Mouse (Mus musculus): Measurements from ENCODE around the gene Hist2h3c1.
"Not testable (repeated sequence)": the region's sequence is repeated elsewhere in the genome, so short reads cannot be mapped to it uniquely, and the experiment has no call there.

Hist2h3c1 gene

GRCm38 (mm10) chr3:96231758-96232120, 14.7 kb upstream of the Hist2h3c1 start:
- in situ Hi-C loops (cut with MboI; ENCODE audit: unreplicated experiment in 2 of 2): no loop called here

GRCm38 (mm10) chr3:96234914-96235313, 11.6 kb upstream of the Hist2h3c1 start:
- in situ Hi-C loops (cut with MboI; ENCODE audit: unreplicated experiment in 2 of 2): no loop called here

DNA sequence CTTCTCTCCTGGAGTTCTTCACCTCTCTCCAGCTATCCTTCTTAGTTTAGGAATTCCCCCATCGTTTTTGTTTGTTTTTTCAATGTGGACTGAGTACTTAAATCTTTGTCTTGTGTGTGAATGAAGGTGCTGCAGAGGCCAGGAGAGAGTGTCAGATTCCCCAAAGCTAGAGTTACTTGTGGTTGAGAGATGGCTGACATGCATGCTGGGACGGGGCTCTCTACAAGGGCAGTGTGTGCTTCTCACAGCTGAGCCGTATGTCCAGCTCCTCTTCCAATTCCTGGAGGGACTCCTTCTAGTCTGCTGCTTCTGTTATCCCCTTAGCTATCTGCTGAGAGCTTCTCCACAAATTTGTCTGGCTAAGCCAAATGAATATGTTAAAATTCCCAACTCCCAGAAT, 10.6 kb upstream of the Hist2h3c1 start:
- in situ Hi-C loops (cut with MboI; ENCODE audit: unreplicated experiment in 2 of 2): no loop called here

DNA sequence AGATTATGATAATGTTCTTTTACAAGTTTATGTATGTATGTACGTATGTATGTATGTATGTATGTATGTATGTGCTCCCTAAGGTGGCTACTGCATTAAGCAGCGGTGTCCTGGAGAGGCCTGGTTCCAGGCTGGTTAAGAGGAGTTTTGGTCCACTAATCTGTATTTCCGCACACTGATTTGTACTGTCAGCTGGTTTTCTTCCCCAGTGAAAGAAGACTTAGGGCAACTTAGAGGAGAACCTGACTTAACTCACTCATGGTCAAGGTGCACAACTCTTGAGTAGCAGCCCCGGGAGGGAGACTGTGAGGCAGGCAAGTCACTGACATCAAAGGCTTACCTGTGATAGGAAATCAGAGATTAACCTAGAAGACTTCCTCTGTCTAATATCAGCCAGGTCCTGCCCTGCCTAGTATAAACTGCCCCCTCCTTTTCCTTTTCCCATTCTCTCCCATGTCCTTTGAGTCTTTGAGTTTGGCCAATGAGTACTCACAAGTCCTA, 9.6 kb upstream of the Hist2h3c1 start:
- in situ Hi-C loops (cut with MboI; ENCODE audit: unreplicated experiment in 2 of 2): no loop called here

DNA sequence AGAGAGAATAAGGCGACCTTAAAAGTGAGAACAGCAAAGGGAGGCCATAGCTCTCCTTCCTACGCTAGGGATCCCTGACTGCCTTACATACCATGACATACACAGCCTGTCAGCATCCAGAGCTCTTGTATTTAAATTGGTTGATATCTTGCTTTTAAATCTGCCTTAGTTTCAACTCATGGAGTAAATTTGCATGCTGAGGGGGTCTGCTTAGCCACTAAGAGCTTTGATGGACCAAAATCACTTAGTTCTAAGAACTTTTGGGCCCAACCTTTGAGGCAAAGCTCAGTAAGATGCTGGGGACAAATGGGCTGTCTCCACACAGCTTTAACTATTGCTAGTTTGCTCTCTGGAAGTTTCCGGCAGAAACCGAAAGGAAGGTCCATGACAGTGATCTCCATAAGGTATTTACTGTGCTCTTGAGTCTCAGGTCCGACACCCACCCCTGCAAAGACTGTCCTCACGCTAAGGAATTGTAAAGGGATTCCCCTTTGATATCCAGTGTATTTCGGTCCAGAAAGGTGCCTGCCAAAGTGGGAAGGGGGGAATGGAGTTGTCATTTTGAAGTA, 9.1 kb upstream of the Hist2h3c1 start:
- in situ Hi-C loops (cut with MboI; ENCODE audit: unreplicated experiment in 2 of 2): no loop called here

GRCm38 (mm10) chr3:96237904-96238511, 8.5 kb upstream of the Hist2h3c1 start:
- in situ Hi-C loops (cut with MboI; ENCODE audit: unreplicated experiment in 2 of 2): no loop called here

GRCm38 (mm10) chr3:96238954-96239793, 7.3 kb upstream of the Hist2h3c1 start, which contains the start of gene Hist2h3c2:
Gene Hist2h3c2 (minus strand): TSS chr3:96239127.
- in situ Hi-C loops (cut with MboI; ENCODE audit: unreplicated experiment in 2 of 2): not testable (repeated sequence)

DNA sequence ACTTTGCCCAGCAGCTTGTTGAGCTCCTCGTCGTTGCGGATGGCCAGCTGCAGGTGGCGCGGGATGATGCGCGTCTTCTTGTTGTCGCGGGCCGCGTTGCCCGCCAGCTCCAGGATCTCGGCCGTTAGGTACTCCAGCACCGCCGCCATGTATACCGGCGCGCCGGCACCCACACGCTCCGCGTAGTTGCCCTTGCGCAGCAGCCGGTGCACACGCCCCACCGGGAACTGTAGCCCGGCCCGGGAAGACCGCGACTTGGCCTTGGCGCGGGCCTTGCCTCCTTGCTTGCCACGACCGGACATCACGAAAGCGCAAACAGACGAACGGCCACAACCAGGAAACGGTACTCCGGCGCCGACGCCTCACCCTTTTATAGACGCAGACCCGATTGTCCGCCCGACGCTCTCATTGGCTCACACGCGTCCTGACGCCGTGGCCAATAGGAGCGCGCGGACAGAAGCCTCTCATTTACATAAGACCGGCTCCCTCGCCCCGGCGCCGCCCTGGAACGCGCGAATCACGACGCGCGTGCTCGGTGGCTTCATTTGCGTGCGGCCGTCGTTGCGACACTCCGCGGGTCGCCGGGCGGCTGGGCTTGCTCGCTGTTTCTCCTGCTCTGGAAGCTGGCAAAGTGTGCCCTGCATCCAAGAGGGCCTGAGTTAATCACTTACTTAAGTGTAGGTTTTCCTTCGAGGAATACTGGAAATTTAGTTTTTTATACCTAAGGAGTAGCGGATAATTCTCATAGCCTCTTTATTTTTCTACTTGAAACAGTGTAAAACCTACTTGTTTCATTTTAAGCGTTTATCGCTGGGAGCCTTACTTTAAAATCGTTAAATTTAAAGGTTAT, 6.3 kb upstream of the Hist2h3c1 start, which contains the start of gene Hist2h2aa2:
Hist2h2aa2 (minus strand) TSS at position 328 of the 850 bp plus-strand sequence.
- in situ Hi-C loops (cut with MboI; ENCODE audit: unreplicated experiment in 2 of 2): not testable (repeated sequence)

DNA sequence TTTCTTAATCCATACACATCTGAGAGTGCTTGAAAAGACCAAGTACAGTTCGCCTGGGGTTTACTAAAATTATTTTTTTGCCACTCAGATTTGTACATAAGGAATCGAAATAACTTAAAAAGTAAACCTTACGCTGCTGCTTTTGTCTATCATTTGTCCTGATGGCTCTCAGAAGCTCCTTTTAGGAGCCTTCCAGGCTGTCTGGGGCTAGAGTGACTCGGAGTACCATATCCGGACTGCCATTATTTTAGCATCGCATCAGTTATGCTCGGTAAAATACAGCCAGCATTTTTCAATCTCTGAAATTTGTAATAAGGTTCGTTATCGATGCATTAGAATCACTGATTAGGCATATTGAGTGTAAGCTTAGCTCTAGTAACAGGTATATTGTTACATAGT, 5.7 kb upstream of the Hist2h3c1 start:
- in situ Hi-C loops (cut with MboI; ENCODE audit: unreplicated experiment in 2 of 2): no loop called here

DNA sequence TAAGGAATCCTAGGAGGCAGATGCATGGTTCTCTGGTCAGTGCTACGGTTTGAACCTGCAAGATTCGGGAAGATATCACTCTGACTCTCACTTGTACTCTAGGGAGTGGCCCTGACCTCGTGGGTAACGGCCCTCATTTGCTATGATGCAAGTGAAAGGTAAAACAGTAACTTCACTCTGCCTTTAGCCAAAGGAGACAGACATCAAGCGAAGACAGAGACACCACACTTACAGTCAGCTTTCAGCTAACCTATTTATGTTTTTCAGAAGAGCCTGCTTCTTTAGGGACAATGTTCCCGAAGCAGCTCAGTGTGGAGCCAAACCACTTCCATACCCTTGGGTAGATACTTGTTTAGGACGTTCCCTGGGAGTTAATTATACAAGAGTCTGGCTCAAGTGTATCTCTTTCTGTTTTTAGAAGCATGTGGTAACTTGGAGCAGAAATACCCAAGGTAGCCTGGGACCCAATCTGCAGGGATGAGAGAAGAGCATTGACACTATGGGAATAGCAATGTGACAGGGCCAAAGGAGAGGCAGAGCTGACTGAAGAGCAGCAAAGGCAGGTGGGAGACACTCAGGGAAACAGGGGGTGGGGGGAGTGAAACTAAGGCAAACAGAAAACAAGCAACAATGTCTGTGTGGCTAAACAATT, 2.4 kb upstream of the Hist2h3c1 start:
- in situ Hi-C loops (cut with MboI; ENCODE audit: unreplicated experiment in 2 of 2): no loop called here

DNA sequence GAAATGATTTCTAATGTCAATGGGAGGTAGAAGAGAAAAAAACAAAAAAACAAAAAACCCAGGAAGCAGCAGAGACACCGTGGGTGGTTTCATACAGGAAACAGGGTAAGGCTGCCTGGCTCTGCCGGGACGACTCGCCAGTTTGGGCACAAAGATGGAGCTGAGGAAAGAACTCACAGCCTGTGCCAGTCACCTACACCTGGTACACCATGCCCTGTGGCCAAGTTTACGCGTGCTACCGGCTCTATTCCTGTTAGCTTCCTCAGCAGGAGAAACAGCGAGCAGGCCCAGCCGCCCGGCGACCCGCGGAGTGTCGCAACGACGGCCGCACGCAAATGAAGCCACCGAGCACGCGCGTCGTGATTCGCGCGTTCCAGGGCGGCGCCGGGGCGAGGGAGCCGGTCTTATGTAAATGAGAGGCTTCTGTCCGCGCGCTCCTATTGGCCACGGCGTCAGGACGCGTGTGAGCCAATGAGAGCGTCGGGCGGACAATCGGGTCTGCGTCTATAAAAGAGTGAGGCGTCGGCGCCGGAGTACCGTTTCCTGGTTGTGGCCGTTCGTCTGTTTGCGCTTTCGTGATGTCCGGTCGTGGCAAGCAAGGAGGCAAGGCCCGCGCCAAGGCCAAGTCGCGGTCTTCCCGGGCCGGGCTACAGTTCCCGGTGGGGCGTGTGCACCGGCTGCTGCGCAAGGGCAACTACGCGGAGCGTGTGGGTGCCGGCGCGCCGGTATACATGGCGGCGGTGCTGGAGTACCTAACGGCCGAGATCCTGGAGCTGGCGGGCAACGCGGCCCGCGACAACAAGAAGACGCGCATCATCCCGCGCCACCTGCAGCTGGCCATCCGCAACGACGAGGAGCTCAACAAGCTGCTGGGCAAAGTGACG, 1.2 kb upstream of the Hist2h3c1 start, which contains the start of gene Hist2h2aa1:
Hist2h2aa1 (plus strand) TSS at position 495 of the 884 bp plus-strand sequence.
- in situ Hi-C loops (cut with MboI; ENCODE audit: unreplicated experiment in 2 of 2): not testable (repeated sequence)

GRCm38 (mm10) chr3:96246018-96246417, 467 bp upstream of the Hist2h3c1 start:
- in situ Hi-C loops (cut with MboI; ENCODE audit: unreplicated experiment in 2 of 2): not testable (repeated sequence)

- in situ Hi-C loops (cut with MboI; ENCODE audit: unreplicated experiment in 2 of 2): no loop called here
Observed at GRCm38 (mm10) chr3:96247356-96248140, 1.1 kb downstream of the Hist2h3c1 start.

DNA sequence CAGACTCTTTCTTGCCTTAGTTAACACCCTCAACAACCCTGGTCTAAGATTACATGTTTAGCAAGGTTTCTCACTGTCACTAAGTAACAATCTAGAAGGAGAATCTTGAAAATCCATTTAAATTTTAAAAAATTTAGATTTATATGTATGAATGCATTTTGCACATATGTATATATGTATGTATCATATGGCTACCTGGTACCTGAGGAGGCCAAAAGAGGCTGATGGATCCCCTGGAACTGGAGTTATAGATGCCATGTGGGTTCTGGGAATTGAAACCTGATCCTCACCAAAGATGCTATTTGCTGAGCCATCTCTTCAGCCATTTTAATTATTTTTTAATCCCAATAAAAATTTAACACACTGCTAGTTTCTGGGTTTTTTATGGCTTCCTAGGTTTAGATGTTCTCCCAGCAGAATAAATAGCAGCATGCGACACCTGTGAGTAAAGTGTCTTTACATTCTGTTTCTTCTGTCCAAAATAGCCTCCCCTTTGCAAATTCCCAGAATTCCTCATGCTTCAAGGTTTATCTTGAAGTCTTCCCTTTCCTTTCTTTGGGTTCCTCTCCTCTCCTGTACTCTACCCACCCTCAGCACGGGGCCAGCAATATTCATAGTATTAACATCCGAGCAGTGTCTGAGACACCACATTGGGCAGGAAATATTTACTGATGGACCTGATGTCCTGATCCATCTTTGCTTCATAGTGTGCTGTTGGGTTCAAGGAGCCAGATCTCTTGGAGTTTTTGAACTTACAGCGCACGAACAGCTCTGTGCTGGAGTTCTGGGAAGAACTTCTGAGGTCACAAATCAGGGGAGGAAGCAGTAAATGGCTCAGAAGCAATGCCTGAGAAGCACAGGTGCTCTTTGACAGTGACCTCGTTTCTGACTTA, 1.9 kb downstream of the Hist2h3c1 start:
- in situ Hi-C loops (cut with MboI; ENCODE audit: unreplicated experiment in 2 of 2): no loop called here

DNA sequence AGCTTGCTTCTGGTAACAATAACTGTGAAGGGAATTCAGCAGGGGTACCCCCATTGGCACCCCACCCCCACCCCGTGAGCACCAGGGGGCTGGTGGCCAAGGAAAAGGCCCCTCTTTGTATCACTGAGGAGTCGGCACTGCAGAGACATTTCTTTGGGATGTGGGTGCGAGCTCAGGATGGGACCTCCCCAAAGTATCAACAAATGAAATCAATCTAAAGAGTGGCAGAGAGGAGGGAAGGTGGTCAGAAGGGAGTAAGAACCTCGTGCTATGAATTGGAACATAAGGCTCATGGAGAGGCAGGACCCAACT, 2.5 kb downstream of the Hist2h3c1 start:
- in situ Hi-C loops (cut with MboI; ENCODE audit: unreplicated experiment in 2 of 2): no loop called here

GRCm38 (mm10) chr3:96250890-96251289, 4.4 kb downstream of the Hist2h3c1 start:
- in situ Hi-C loops (cut with MboI; ENCODE audit: unreplicated experiment in 2 of 2): loop anchor here in 1 of 2 experiments (25.0 kb wide), 2 partner anchors 289 to 589 kb away; partner anchors contain the start of gene Mcl1

DNA sequence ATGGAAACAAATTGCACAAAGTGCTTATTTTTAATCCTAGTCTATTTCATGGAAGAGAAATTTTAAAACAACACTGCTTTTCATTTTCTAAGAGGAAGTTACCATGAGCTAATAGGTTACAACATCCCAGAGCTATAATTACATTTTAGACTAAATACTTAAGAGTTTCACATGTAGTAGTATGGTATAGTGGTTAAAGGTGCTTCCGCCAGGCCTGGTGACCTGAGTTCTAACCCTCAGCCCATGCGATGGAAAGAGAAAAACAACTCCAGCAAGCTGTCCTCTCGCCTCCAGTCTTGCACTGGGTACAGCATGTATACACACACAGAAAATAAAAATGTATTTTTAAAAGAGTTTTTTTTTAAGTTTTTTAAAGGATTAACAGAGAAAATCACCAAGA, 5.3 kb downstream of the Hist2h3c1 start:
- in situ Hi-C loops (cut with MboI; ENCODE audit: unreplicated experiment in 2 of 2): loop anchor here in 1 of 2 experiments (25.0 kb wide), 2 partner anchors 289 to 589 kb away; partner anchors contain the start of gene Mcl1
